Mouse (Mus musculus) myocyte (in vitro differentiated cells): ENCODE measurements at regions not wholly inside any gene's neighbourhood (a gene's known extent, or its start where the extent isn't known, plus 50 kb on each side); places are given as distances from the start of the nearest gene placed in this dataset.
"Not testable (repeated sequence)": the region's sequence is repeated elsewhere in the genome, so short reads cannot be mapped to it uniquely, and the experiment has no call there.

ENCODE experiments used
- H3K27me3 ChIP-seq: one replicate; pipeline ENCODE4 v1.6.1; 2011; ENCODE audit not compliant: control insufficient read depth, insufficient read depth, insufficient read length
- H3K36me3 ChIP-seq: one replicate; pipeline ENCODE4 v1.6.1; 2011; ENCODE audit not compliant: control insufficient read depth, insufficient read depth
- H3K4me2 ChIP-seq: one replicate; pipeline ENCODE4 v1.6.1; 2011; ENCODE audit warnings: low read depth, control low read depth
- H3K4me3 ChIP-seq: one replicate; pipeline ENCODE4 v1.5.1; 2011; ENCODE audit warnings: mild to moderate bottlenecking, control low read depth, moderate library complexity
- H3K79me2 ChIP-seq: one replicate; pipeline ENCODE4 v1.6.1; 2011; ENCODE audit not compliant: control insufficient read depth, insufficient read depth
- H3ac ChIP-seq: one replicate; pipeline ENCODE4 v1.6.1; 2011; ENCODE audit not compliant: control insufficient read depth, insufficient read length
- CEBPB ChIP-seq: IDR thresholded peaks from 2 replicates; pipeline ENCODE4 v1.6.1; 2011; ENCODE audit warnings: mild to moderate bottlenecking, moderate library complexity; ENCODE audit not compliant: poor library complexity, insufficient read depth, severe bottlenecking
- E2F4 ChIP-seq: IDR thresholded peaks from one replicate; pipeline ENCODE4 v1.6.1; 2011; ENCODE audit warnings: mild to moderate bottlenecking, control low read depth, moderate library complexity; ENCODE audit not compliant: insufficient read depth
- MAX ChIP-seq: IDR thresholded peaks from one replicate; pipeline ENCODE4 v1.6.1; 2011; ENCODE audit warnings: low read depth, mild to moderate bottlenecking, control low read depth
- MYOD1 ChIP-seq, 3 experiments: IDR thresholded peaks; one replicate each; pipeline ENCODE4 v1.6.1; 2011; ENCODE audit warnings: control low read depth in 2 of 3, low read depth in 2 of 3, mild to moderate bottlenecking in 2 of 3, moderate library complexity in 1 of 3; ENCODE audit not compliant: insufficient read length in 2 of 3, control insufficient read depth in 1 of 3
- MYOG ChIP-seq, 3 experiments: IDR thresholded peaks; one replicate each; pipeline ENCODE4 v1.6.1; 2011; ENCODE audit warnings: control low read depth in 2 of 3, low read depth in 2 of 3, mild to moderate bottlenecking in 2 of 3; ENCODE audit not compliant: insufficient read length in 2 of 3, control insufficient read depth in 1 of 3, insufficient read depth in 1 of 3
- POLR2A ChIP-seq: IDR thresholded peaks from one replicate; pipeline ENCODE4 v1.6.1; 2011; ENCODE audit warnings: low read depth, mild to moderate bottlenecking, control low read depth, moderate library complexity; ENCODE audit not compliant: insufficient read length
- POLR2AphosphoS2 ChIP-seq: IDR thresholded peaks from one replicate; pipeline ENCODE4 v1.6.1; 2011; ENCODE audit warnings: low read depth, control low read depth; ENCODE audit not compliant: insufficient read length
- REST ChIP-seq: IDR thresholded peaks from one replicate; pipeline ENCODE4 v1.6.1; 2011; ENCODE audit warnings: mild to moderate bottlenecking, control low read depth, moderate library complexity; ENCODE audit not compliant: insufficient read depth, insufficient read length
- SRF ChIP-seq: IDR thresholded peaks from one replicate; pipeline ENCODE4 v1.6.1; 2011; ENCODE audit warnings: low read depth; ENCODE audit not compliant: control insufficient read depth, insufficient read length
- TCF12 ChIP-seq: IDR thresholded peaks from one replicate; pipeline ENCODE4 v1.6.1; 2011; ENCODE audit warnings: mild to moderate bottlenecking, control low read depth; ENCODE audit not compliant: poor library complexity, insufficient read depth, severe bottlenecking
- TCF3 ChIP-seq: IDR thresholded peaks from one replicate; pipeline ENCODE4 v1.6.1; 2011; ENCODE audit warnings: low read depth, control low read depth; ENCODE audit not compliant: insufficient read length
- USF1 ChIP-seq: IDR thresholded peaks from one replicate; pipeline ENCODE4 v1.6.1; 2011; ENCODE audit warnings: low read depth, mild to moderate bottlenecking, control low read depth, moderate library complexity

DNA sequence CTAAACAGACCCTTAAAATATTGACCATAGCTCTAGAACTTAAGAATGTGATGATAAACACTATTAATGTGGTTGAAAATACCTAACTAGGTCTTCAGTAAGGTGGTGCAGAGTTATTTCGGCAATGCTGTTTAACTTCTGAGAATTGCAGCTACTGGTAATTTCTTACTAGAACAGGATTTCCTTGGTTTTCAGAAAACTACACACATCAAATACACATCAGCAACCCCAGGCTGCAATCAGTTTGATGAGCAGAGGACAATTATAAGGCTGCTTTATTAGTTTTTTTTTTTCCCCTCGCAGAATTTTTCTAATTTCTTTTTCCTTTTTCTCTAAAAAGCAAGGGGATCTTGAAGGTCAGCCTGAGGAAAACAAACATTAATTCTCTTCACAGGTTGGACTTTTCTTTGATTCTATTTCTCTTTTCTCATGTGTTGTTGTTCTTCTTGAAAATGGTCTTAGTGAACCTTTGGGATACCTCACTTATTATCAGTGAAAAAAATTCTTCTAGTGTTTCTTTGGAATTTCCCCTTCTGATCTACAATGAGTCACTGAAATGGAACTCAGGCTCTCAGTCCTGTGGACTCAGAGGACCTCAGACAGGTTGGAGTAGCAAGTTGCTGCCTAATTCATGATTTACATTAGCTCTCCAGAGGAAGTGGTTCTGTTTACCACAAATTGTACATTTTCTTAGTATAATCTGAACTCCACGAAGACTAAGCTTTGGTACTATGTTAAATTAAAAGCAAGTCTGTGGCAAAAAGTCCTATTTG, 194.9 kb upstream of the Klf6 start:
- no peaks in the 10 kb centered on the region for H3K79me2 ChIP-seq
- no peak overlapping the region for H3K4me2 ChIP-seq
- no peaks in the 10 kb centered on the region for H3K36me3 ChIP-seq
- H3K27me3 ChIP-seq = no peaks in the 10 kb centered on the region
- no peak overlapping the region for H3ac ChIP-seq
- TF ChIP-seq SRF (no peak), TCF3 (no peak)
- no peak overlapping the region for H3K4me3 ChIP-seq

DNA sequence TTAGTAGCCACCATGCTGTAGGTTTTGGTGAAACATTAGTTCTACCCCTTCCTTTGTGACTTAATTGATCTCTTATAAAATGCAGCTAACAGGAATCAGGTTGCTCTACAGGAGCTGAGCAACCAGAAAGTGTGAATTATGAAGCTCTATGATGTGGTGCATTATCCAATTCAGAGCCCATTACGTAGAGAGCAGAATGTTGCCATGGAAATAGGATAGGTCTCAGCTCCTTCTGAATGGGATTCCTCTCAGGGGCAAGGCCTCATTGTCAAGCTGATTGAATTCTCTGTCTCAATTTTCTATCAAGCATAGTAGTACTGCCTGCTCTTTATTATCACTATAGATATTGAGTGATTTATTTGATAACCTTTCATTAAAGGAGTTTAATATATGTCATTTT, 185.6 kb upstream of the Klf6 start:
- no peaks in the 10 kb centered on the region for H3K27me3 ChIP-seq
- H3K79me2 ChIP-seq = no peaks in the 10 kb centered on the region
- H3K36me3 ChIP-seq = no peaks in the 10 kb centered on the region
- no peak overlapping the region for H3ac ChIP-seq
- no peak overlapping the region for H3K4me2 ChIP-seq
- H3K4me3 ChIP-seq = no peak overlapping the region
- TF ChIP-seq MYOD1 (IDR thresholded peaks at IDR 0.05; ENCODE audit: control insufficient read depth in 1 of 3, insufficient read length in 2 of 3, low read depth in 2 of 3) (no peak), MAX (no peak), SRF (no peak), TCF3 (no peak), E2F4 (no peak), CEBPB (no peak), POLR2A (no peak), TCF12 (no peak), MYOG (IDR thresholded peaks at IDR 0.05; ENCODE audit: control insufficient read depth in 1 of 3, insufficient read depth in 1 of 3, insufficient read length in 2 of 3, low read depth in 2 of 3) (no peak), POLR2AphosphoS2 (no peak), REST (no peak), USF1 (no peak)

DNA sequence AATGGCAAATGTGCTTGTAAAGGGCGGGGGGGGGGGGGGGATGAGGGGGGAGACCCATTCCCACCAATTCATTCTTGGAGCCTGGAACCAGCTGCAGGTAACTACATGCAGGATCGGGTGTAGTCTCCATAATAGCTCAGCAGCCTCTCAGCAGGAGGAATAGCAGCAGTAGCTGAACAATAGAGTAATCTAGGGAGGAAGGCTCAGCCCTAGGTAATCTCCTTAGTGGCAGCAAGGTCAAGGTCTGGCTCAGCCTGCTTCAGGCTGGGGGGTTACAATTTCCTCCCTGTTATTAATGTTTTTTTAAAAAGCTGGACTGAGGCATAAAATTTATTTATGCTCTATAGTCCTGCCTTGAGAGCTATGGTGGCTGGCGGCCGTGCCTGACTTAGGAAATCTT, 171.2 kb upstream of the Klf6 start:
- Histone ChIP-seq H3K27me3 (no peaks in the 10 kb centered on the region), H3K36me3 (no peaks in the 10 kb centered on the region), H3K79me2 (no peaks in the 10 kb centered on the region), H3ac (no peak overlapping the region), H3K4me3 (no peak overlapping the region), H3K4me2 (no peak overlapping the region)
- no peak for TF ChIP-seq SRF
- TF ChIP-seq TCF3 = no peak
- TF ChIP-seq MYOG (IDR thresholded peaks at IDR 0.05; ENCODE audit: control insufficient read depth in 1 of 3, insufficient read depth in 1 of 3, insufficient read length in 2 of 3, low read depth in 2 of 3) = no peak
- no peak for TF ChIP-seq MAX
- TF ChIP-seq E2F4 = no peak
- no peak for TF ChIP-seq POLR2A
- TF ChIP-seq POLR2AphosphoS2 = no peak
- no peak for TF ChIP-seq USF1
- no peak for TF ChIP-seq REST
- no peak for TF ChIP-seq CEBPB
- no peak for TF ChIP-seq MYOD1 (IDR thresholded peaks at IDR 0.05; ENCODE audit: control insufficient read depth in 1 of 3, insufficient read length in 2 of 3, low read depth in 2 of 3)

DNA sequence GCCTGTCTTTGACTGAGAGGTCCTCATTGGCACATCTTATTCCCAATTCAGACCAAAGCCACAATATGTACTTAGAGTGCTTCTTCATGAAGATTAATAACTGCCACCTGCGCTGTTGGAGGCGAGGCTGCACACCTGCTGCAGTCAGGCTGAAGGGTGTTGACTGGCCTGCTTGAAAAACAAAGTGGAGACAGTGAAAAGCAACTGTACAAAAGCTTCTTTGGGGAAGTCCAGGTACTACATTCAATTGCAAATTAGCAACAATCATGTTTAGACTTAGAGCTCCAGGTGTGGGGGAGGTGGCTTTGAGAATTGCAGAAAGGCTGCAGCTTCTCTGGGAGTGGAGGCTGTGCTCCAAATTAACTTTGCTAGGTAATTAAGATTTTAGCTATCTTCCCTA, 170.6 kb upstream of the Klf6 start:
- not testable (repeated sequence) for H3K4me3 ChIP-seq, H3K79me2 ChIP-seq, H3K27me3 ChIP-seq, H3ac ChIP-seq, H3K4me2 ChIP-seq, H3K36me3 ChIP-seq

DNA sequence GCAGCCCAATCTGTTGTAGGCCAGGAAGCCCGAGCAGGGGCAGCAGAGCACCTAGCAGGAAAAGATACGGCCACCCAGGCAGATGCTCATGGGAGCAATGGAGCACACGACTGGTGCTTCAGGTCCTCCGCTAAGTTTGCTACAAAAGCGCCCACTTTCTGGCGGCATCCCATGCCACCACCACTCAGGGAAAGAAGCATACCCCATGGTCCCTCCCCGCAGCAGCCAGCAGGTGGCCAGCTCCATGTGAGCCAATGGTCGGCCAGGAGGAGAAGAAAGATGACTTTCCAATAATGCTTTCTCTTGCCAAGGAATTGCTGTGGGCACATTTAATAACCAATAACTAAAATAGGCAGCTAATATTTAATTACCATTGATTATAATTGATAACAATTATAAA, 166.7 kb upstream of the Klf6 start:
- no peak overlapping the region for H3K4me2 ChIP-seq
- no peaks in the 10 kb centered on the region for H3K79me2 ChIP-seq
- no peak for TF ChIP-seq MYOG (IDR thresholded peaks at IDR 0.05; ENCODE audit: control insufficient read depth in 1 of 3, insufficient read depth in 1 of 3, insufficient read length in 2 of 3, low read depth in 2 of 3)
- no peak for TF ChIP-seq USF1
- no peak for TF ChIP-seq MAX
- no peak for TF ChIP-seq SRF
- no peak for TF ChIP-seq MYOD1 (IDR thresholded peaks at IDR 0.05; ENCODE audit: control insufficient read depth in 1 of 3, insufficient read length in 2 of 3, low read depth in 2 of 3)
- no peak for TF ChIP-seq POLR2AphosphoS2
- no peak for TF ChIP-seq TCF3
- TF ChIP-seq TCF12 = no peak
- no peak for TF ChIP-seq CEBPB
- TF ChIP-seq E2F4 = no peak
- no peak for TF ChIP-seq POLR2A
- TF ChIP-seq REST = no peak
- H3ac ChIP-seq = no peak overlapping the region
- H3K4me3 ChIP-seq = no peak overlapping the region
- no peaks in the 10 kb centered on the region for H3K27me3 ChIP-seq
- no peaks in the 10 kb centered on the region for H3K36me3 ChIP-seq

DNA sequence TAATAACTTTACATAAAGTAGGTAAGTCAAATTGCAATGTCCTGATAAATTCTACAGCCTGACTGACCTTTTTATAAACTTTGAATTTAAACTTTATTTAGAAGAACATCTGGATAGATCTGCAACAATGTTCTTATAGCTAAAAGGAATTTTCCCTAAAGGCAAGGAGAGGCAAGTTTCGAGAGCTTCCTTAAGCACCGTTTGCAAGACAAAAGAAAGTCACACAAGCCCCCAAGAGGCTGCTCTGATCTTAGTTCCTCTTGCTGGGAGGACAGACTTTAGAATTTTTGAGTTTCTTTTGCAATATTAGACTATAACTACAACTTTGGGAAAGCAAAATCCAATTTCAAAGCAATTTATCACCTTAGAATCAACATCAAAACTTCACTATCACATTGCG, 165.7 kb upstream of the Klf6 start:
- not testable (repeated sequence) for H3K4me3 ChIP-seq, H3K36me3 ChIP-seq, H3K27me3 ChIP-seq, H3ac ChIP-seq, H3K79me2 ChIP-seq, H3K4me2 ChIP-seq
